Mouse (Mus musculus): ENCODE results near the gene Olfr516. TPM values are rescaled to one million over a fixed set of nuclear protein-coding genes. Genes with fewer than 3 reads are reported as not detected.
A peak's percentile ranks its signal among the peaks of the same experiment; 100 is the strongest.
"Not testable (repeated sequence)": the region's sequence is repeated elsewhere in the genome, so short reads cannot be mapped to it uniquely, and the experiment has no call there.

Olfr516 gene
- polyA plus RNA-seq (2015; fragmentation: Nextera tagmentation; extraction: Ambion mirVana): not detected in 2 replicates

DNA sequence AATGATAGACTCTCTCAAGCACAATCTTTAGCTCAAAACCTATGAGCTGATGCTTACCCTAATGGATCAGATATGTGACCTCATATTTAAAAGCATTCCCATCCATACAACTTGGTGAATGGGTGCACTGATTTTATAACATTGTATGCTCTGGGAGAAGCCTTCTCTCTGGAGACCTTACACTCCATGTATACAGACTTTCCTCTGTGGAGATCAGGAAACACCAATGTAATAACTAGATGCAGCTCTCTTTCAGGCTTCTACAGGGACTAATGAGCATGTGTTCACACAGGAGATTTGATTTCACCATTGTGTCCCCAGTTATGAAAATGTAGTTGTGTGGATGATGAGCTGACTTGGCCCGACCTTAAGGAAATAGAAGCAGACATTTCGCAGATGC, at the start of gene Olfr516:
Gene Olfr516, minus strand, starts transcription at position 101 of the 400 bp plus-strand sequence.
- Histone ChIP-seq H3K4me2 (ENCODE audit: low read length) (no peak within 1 kb of the TSS), H3K9me3 (ENCODE audit: control insufficient read depth, low read length) (no peaks in the 10 kb centered on the region), H3K27me3 (replicated peaks; ENCODE audit: control insufficient read depth, insufficient read depth, low read length) (no peaks in the 10 kb centered on the region), H3K4me1 (ENCODE audit: control insufficient read depth, insufficient read depth, low read depth, low read length) (no peaks in the 10 kb centered on the region), H3K4me3 (ENCODE audit: low read length) (no peak within 1 kb of the TSS), H3K27ac (ENCODE audit: low read depth, low read length) (no peak within 1 kb of the TSS), H3K9ac (ENCODE audit: low read depth, low read length) (no peak within 1 kb of the TSS), H3K36me3 (ENCODE audit: control insufficient read depth, insufficient read depth, low read length) (no peaks in the 10 kb centered on the region)
- ATAC-seq: no peak
- WGBS: 94% methylated on average over 2 of the region's 2 CpGs

DNA sequence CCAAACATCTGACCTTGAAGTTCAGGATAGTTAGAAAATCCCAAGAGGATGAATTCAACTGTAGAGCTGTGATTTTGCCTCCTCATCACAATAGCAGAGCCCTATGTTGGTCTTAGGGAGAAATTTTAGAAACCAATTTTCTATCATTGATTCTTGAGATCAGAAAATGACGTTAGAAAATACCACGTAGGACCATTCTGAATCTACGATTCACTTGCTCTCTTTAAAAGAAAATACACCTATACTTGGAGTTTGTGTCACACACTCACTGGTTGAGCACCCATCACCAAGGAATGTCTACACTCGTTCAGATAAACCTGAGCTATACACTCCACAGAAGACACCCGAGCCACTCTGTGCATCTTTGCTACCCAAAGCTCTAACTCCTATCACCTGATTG, 44.0 kb upstream of the Olfr516 start, which contains the start of gene Olfr519:
Gene Olfr519, minus strand, starts transcription at position 101 of the 400 bp plus-strand sequence.
- no peaks in the 10 kb centered on the region for H3K27me3 ChIP-seq (replicated peaks; ENCODE audit: control insufficient read depth, insufficient read depth, low read length)
- H3K27ac ChIP-seq (ENCODE audit: low read depth, low read length): no peak within 1 kb of the TSS
- ATAC-seq: no peak
- no peak within 1 kb of the TSS for H3K4me2 ChIP-seq (ENCODE audit: low read length)
- H3K4me1 ChIP-seq (ENCODE audit: control insufficient read depth, insufficient read depth, low read depth, low read length): no peaks in the 10 kb centered on the region
- 95% methylated on average over 5 of the region's 5 CpGs for WGBS
- no peaks in the 10 kb centered on the region for H3K9me3 ChIP-seq (ENCODE audit: control insufficient read depth, low read length)
- no peaks in the 10 kb centered on the region for H3K36me3 ChIP-seq (ENCODE audit: control insufficient read depth, insufficient read depth, low read length)
- no peak within 1 kb of the TSS for H3K9ac ChIP-seq (ENCODE audit: low read depth, low read length)
- H3K4me3 ChIP-seq (ENCODE audit: low read length): no peak within 1 kb of the TSS

DNA sequence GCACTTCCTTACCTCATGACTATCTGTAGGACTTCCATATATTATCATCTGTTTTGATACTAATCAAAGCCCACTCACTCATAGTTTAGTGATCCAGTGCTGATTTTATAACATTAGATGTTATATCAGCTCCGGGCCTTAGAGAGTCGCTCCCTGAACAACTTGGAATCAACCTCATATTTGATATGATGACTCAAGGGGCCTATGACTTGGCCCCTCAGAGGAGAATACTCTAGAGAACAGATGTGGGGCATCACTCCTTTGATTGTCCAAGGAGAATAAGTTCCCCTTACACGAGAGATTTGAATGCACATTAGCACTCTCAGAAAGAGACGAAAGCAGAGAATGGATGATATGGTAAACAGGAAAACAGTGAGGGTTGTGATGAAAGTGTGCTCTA, 34.6 kb upstream of the Olfr516 start, which contains the start of gene Olfr518:
Gene Olfr518, minus strand, starts transcription at position 101 of the 400 bp plus-strand sequence.
- Histone ChIP-seq H3K36me3 (ENCODE audit: control insufficient read depth, insufficient read depth, low read length) (no peaks in the 10 kb centered on the region), H3K27me3 (replicated peaks; ENCODE audit: control insufficient read depth, insufficient read depth, low read length) (no peaks in the 10 kb centered on the region), H3K27ac (ENCODE audit: low read depth, low read length) (no peak within 1 kb of the TSS), H3K4me1 (ENCODE audit: control insufficient read depth, insufficient read depth, low read depth, low read length) (no peaks in the 10 kb centered on the region), H3K4me2 (ENCODE audit: low read length) (no peak within 1 kb of the TSS), H3K9ac (ENCODE audit: low read depth, low read length) (no peak within 1 kb of the TSS), H3K4me3 (ENCODE audit: low read length) (no peak within 1 kb of the TSS), H3K9me3 (ENCODE audit: control insufficient read depth, low read length) (no peaks in the 10 kb centered on the region)
- 78% methylated on average over 4 of the region's 4 CpGs for WGBS
- ATAC-seq: no peak

DNA sequence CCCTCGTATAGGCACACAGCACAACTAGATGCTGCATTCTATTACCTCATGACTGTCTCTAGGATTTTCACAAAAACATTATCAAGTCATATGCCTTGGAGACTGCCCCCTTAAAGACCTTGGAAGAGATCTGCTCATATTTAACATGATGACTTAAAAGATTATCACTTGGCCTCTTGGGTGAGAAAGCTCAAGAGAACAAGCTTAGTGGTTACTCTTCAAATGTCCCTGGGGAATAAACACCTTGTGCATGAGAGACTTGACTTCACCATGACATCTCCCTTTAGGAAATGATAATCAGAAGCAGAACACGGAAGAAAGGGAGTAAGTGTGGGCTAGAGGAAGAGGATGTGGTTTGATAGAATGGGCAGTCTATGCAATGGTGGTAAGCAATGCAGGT, 21.9 kb upstream of the Olfr516 start, which contains the start of gene Olfr517:
Gene Olfr517, minus strand, starts transcription at position 101 of the 400 bp plus-strand sequence.
- Histone ChIP-seq H3K4me1 (ENCODE audit: control insufficient read depth, insufficient read depth, low read depth, low read length) (no peaks in the 10 kb centered on the region), H3K36me3 (ENCODE audit: control insufficient read depth, insufficient read depth, low read length) (no peaks in the 10 kb centered on the region), H3K9me3 (ENCODE audit: control insufficient read depth, low read length) (no peaks in the 10 kb centered on the region), H3K9ac (ENCODE audit: low read depth, low read length) (no peak within 1 kb of the TSS), H3K4me2 (ENCODE audit: low read length) (no peak within 1 kb of the TSS), H3K27ac (ENCODE audit: low read depth, low read length) (no peak within 1 kb of the TSS), H3K27me3 (replicated peaks; ENCODE audit: control insufficient read depth, insufficient read depth, low read length) (no peaks in the 10 kb centered on the region), H3K4me3 (ENCODE audit: low read length) (no peak within 1 kb of the TSS)
- ATAC-seq: no peak
- WGBS: 62% methylated on average over 2 of the region's 2 CpGs

DNA sequence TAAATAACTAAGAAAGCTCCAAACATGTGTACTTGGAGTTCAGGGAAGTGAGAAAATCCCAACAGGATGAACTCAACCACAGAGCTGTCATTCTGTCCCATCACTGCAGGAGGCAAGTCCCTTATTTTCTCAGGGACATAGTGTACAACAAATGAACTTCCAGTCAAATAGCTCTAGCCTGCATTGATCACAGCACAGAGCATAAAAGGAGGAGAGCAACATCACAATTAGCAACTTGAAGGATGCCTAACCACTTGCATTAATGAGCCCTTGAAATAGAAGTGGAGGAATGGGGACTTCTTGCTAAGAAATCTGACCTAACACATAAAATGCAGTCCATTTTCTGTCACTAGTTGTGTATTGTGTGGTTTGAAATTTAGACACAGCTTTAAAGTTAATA, 24.4 kb downstream of the Olfr516 start, which contains the start of gene Olfr514:
Gene Olfr514, minus strand, starts transcription at position 101 of the 400 bp plus-strand sequence.
- no peak within 1 kb of the TSS for H3K4me2 ChIP-seq (ENCODE audit: low read length)
- no peak within 1 kb of the TSS for H3K9ac ChIP-seq (ENCODE audit: low read depth, low read length)
- no peak for ATAC-seq
- no peaks in the 10 kb centered on the region for H3K9me3 ChIP-seq (ENCODE audit: control insufficient read depth, low read length)
- no peaks in the 10 kb centered on the region for H3K4me1 ChIP-seq (ENCODE audit: control insufficient read depth, insufficient read depth, low read depth, low read length)
- no peaks in the 10 kb centered on the region for H3K36me3 ChIP-seq (ENCODE audit: control insufficient read depth, insufficient read depth, low read length)
- no peak within 1 kb of the TSS for H3K4me3 ChIP-seq (ENCODE audit: low read length)
- H3K27me3 ChIP-seq (replicated peaks; ENCODE audit: control insufficient read depth, insufficient read depth, low read length): no peaks in the 10 kb centered on the region
- H3K27ac ChIP-seq (ENCODE audit: low read depth, low read length): no peak within 1 kb of the TSS

DNA sequence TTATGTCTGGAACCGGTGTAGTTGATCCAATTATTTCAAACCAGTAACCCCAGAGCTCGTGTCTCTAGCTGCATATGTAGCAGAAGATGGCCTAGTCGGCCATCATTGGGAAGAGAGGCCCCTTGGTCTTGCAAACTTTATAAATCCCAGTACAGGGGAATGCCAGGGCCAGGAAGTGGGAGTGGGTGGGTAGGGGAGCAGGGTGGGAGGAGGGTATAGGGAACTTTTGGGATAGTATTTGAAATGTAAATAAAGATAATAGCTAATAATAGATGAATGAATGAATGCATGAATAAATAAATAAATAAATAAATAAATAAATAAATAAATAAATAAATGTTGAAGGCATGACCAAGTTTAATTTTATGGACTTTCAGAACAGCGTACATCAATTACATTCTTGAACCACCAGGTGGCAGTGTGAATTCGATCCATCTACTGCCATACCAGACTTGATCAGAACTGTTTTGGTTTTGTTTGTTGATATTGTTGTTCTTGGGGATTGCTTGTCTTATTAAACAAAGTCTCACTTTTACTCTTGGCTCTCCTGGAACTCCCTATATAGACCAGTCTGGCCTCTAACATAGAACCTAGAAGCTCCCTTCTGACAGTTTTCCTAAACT, 35.6 kb downstream of the Olfr516 start:
- WGBS: 61% methylated on average over 5 of the region's 5 CpGs
- peak; percentile 74 for ATAC-seq

DNA sequence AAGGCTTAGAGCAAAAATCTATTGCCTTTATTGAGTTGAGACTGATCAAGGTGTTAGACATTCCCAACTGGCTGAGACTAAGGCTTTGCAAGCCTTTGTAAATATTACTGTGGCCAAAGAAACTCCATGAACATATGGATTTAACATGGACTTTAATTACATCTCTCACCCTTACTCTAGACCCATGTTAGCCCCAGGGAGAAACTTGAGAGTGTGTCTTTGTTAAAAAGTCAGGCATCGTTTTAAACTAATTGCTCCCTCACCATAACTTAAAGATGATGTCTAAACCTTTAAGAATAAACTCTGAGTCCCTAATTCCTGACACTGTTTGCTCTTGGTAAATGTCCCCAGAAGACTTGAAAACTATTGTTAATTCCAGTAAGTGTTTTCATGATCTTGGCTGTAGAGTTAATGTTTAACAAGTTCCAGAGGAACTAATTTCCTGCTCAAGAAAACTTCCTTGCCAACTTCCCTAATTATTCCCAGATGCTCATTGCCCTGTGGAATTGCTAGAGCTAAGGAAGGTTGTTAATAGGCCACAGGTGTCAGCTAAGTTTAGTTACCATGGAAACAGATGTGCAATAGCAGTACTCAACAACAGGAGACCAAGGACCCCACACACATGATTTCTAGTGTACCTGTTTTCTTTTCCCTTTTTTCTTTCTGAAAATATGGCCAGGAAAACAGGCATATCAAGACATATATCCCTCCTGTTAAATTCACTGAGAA, 53.0 kb downstream of the Olfr516 start:
- H3K27ac ChIP-seq (ENCODE audit: low read depth, low read length): no peak overlapping the region
- ATAC-seq: no peak
- H3K4me1 ChIP-seq (ENCODE audit: control insufficient read depth, insufficient read depth, low read depth, low read length): no peaks in the 10 kb centered on the region
- WGBS: 66% methylated on average over 1 of the region's 1 CpGs
- H3K36me3 ChIP-seq (ENCODE audit: control insufficient read depth, insufficient read depth, low read length): no peaks in the 10 kb centered on the region
- no peak overlapping the region for H3K4me3 ChIP-seq (ENCODE audit: low read length)
- H3K27me3 ChIP-seq (replicated peaks; ENCODE audit: control insufficient read depth, insufficient read depth, low read length): no peaks in the 10 kb centered on the region
- H3K9me3 ChIP-seq (ENCODE audit: control insufficient read depth, low read length): no peaks in the 10 kb centered on the region
- no peak overlapping the region for H3K9ac ChIP-seq (ENCODE audit: low read depth, low read length)
- no peak overlapping the region for H3K4me2 ChIP-seq (ENCODE audit: low read length)

More for the DNA sequence above, 35.6 kb downstream of the Olfr516 start:
- not testable (repeated sequence) for H3K36me3 ChIP-seq (ENCODE audit: control insufficient read depth, insufficient read depth, low read length); H3K9me3 ChIP-seq (ENCODE audit: control insufficient read depth, low read length); H3K4me1 ChIP-seq (ENCODE audit: control insufficient read depth, insufficient read depth, low read depth, low read length); H3K27me3 ChIP-seq (replicated peaks; ENCODE audit: control insufficient read depth, insufficient read depth, low read length); H3K27ac ChIP-seq (ENCODE audit: low read depth, low read length); H3K4me2 ChIP-seq (ENCODE audit: low read length); H3K9ac ChIP-seq (ENCODE audit: low read depth, low read length); H3K4me3 ChIP-seq (ENCODE audit: low read length)

Other genes with a start within 250 kb of the Olfr516 start
- gene Olfr506, start 239.7 kb downstream of the Olfr516 start, polyA plus RNA-seq (2015; fragmentation: Nextera tagmentation; extraction: Ambion mirVana): not detected in 2 replicates
- not detected in 2 replicates for gene Olfr507, start 228.7 kb downstream of the Olfr516 start, polyA plus RNA-seq (2015; fragmentation: Nextera tagmentation; extraction: Ambion mirVana)
- gene Olfr508, start 220.5 kb downstream of the Olfr516 start, polyA plus RNA-seq (2015; fragmentation: Nextera tagmentation; extraction: Ambion mirVana): not detected in 2 replicates
- gene Olfr509, start 198.6 kb downstream of the Olfr516 start, polyA plus RNA-seq (2015; fragmentation: Nextera tagmentation; extraction: Ambion mirVana): not detected in 2 replicates
- not detected in 2 replicates for gene Olfr510, start 184.1 kb downstream of the Olfr516 start, polyA plus RNA-seq (2015; fragmentation: Nextera tagmentation; extraction: Ambion mirVana)
- gene Olfr512, start 137.2 kb downstream of the Olfr516 start, polyA plus RNA-seq (2015; fragmentation: Nextera tagmentation; extraction: Ambion mirVana): not detected in 2 replicates
- gene Olfr513, start 99.6 kb downstream of the Olfr516 start, polyA plus RNA-seq (2015; fragmentation: Nextera tagmentation; extraction: Ambion mirVana): not detected in 2 replicates
- gene Olfr514, start 24.5 kb downstream of the Olfr516 start, polyA plus RNA-seq (2015; fragmentation: Nextera tagmentation; extraction: Ambion mirVana): not detected in 2 replicates
- not detected in 2 replicates for gene Olfr517, start 21.9 kb upstream of the Olfr516 start, polyA plus RNA-seq (2015; fragmentation: Nextera tagmentation; extraction: Ambion mirVana)
- not detected in 2 replicates for gene Olfr518, start 34.5 kb upstream of the Olfr516 start, polyA plus RNA-seq (2015; fragmentation: Nextera tagmentation; extraction: Ambion mirVana)
- not detected in 2 replicates for gene Olfr519, start 43.9 kb upstream of the Olfr516 start, polyA plus RNA-seq (2015; fragmentation: Nextera tagmentation; extraction: Ambion mirVana)
- gene Nlrp10, start 79.6 kb upstream of the Olfr516 start, polyA plus RNA-seq (2015; fragmentation: Nextera tagmentation; extraction: Ambion mirVana): 0.04 TPM in 1 of 2 replicates, not detected in the other
- 67.3 and 70.9 TPM in 2 replicates for gene Eif3f, start 83.9 kb upstream of the Olfr516 start, polyA plus RNA-seq (2015; fragmentation: Nextera tagmentation; extraction: Ambion mirVana)
- gene Tub, start 99.8 kb upstream of the Olfr516 start, polyA plus RNA-seq (2015; fragmentation: Nextera tagmentation; extraction: Ambion mirVana): 41.9 and 50.8 TPM in 2 replicates
- 32.2 and 34.3 TPM in 2 replicates for gene Ric3, start 232.8 kb upstream of the Olfr516 start, polyA plus RNA-seq (2015; fragmentation: Nextera tagmentation; extraction: Ambion mirVana)